Mouse (Mus musculus) lung, postnatal 0 days (tissue): ENCODE data around the gene Dst.

Experiments used
- CTCF ChIP-seq: IDR thresholded peaks from 2 replicates; pipeline ENCODE4 v1.5.1; 2016; ENCODE audit warnings: antibody characterized with exemption, mild to moderate bottlenecking
- EP300 ChIP-seq: IDR thresholded peaks from 2 replicates; pipeline ENCODE4 v1.6.1; 2016; ENCODE audit warnings: antibody characterized with exemption, mild to moderate bottlenecking, control low read depth

- no peak for TF ChIP-seq CTCF
- no peak for TF ChIP-seq EP300
Observed at GRCm38 (mm10) chr1:34125148-34125547, 217.1 kb downstream of the Dst start.
